Mouse (Mus musculus) midbrain, postnatal 0 days (tissue): ENCODE measurements around the gene 4933417A18Rik. TPM values are rescaled to one million over a fixed set of nuclear protein-coding genes. Genes with fewer than 3 reads are reported as not detected.
"Not testable (repeated sequence)": the region's sequence is repeated elsewhere in the genome, so short reads cannot be mapped to it uniquely, and the experiment has no call there.

Source experiments
- ATAC-seq: fragments of 200-750 bp; cut with Nextera tagmentation; 2 replicates; pipeline ENCODE4 v1.8.0; 2017; ENCODE audit warnings: moderate number of reproducible peaks, mild to moderate bottlenecking, moderate TSS enrichment, moderate library complexity; ENCODE audit not compliant: low FRiP score
- DNase-seq: peaks from one replicate; pipeline ENCODE4 v3.0.0-alpha.2; 2015; ENCODE audit warnings: low spot score
- H3K27ac ChIP-seq: fragments of 300-500 bp; sonication (generic); 2 replicates; pipeline ENCODE4 v1.5.1; 2014; ENCODE audit warnings: low read depth, mild to moderate bottlenecking, low read length, mixed read lengths
- H3K27me3 ChIP-seq: fragments of 300-500 bp; sonication (generic); 2 replicates; pipeline ENCODE4 v1.6.1; 2014; ENCODE audit warnings: low read length, control low read depth, mixed read lengths; ENCODE audit not compliant: insufficient read depth
- H3K36me3 ChIP-seq: fragments of 300-500 bp; sonication (generic); 2 replicates; pipeline ENCODE4 v1.6.1; 2014; ENCODE audit warnings: low read length, control low read depth, mixed read lengths; ENCODE audit not compliant: insufficient read depth
- H3K4me1 ChIP-seq: fragments of 300-500 bp; sonication (generic); 2 replicates; pipeline ENCODE4 v1.6.1; 2014; ENCODE audit warnings: mild to moderate bottlenecking, control low read depth, antibody characterized with exemption, low read length, mixed read lengths; ENCODE audit not compliant: insufficient read depth
- H3K4me2 ChIP-seq: fragments of 300-500 bp; sonication (generic); 2 replicates; pipeline ENCODE4 v1.6.1; 2014; ENCODE audit warnings: low read depth, mild to moderate bottlenecking, low read length, mixed read lengths; ENCODE audit not compliant: poor library complexity, severe bottlenecking
- H3K4me3 ChIP-seq: fragments of 300-500 bp; sonication (generic); 2 replicates; pipeline ENCODE4 v1.5.1; 2014; ENCODE audit warnings: low read depth, mild to moderate bottlenecking, low read length, moderate library complexity
- H3K9ac ChIP-seq: fragments of 300-500 bp; sonication (generic); replicated peaks from 2 replicates; pipeline ENCODE4 v1.6.1; 2014; ENCODE audit warnings: mild to moderate bottlenecking, low read length, moderate library complexity, mixed read lengths; ENCODE audit not compliant: poor library complexity, severe bottlenecking
- H3K9me3 ChIP-seq: fragments of 300-500 bp; sonication (generic); 2 replicates; pipeline ENCODE4 v1.6.1; 2016; ENCODE audit warnings: low read length, control low read depth
- CTCF ChIP-seq: IDR thresholded peaks from 2 replicates; pipeline ENCODE4 v1.5.1; 2016; ENCODE audit warnings: antibody characterized with exemption, mild to moderate bottlenecking
- WGBS: fragments of 180-500 bp; shearing (Covaris S2); extraction: QIAGEN DNeasy Blood & Tissue Kit; methylation state at CpG from one replicate; pipeline ENCODE4 v1.1.7; 2014; 5-methylcytosine and 5-hydroxymethylcytosine counted together
- polyA plus RNA-seq: library from polyadenylated mRNA; unstranded; fragments of >200 nt; fragmentation: Nextera tagmentation; extraction: Ambion mirVana; gene quantifications from 2 replicates; pipeline ENCODE4 v1.2.1, GENCODE M21; 2015
- total RNA-seq: library from RNA; depleted of rRNA; stranded (reverse); fragments of >200 nt; gene quantifications from 2 replicates; pipeline ENCODE4 v1.2.3, GENCODE M21; 2014

4933417A18Rik gene
- total and polyA plus RNA-seq, 2 experiments from 2014 or later, result not detected

DNA sequence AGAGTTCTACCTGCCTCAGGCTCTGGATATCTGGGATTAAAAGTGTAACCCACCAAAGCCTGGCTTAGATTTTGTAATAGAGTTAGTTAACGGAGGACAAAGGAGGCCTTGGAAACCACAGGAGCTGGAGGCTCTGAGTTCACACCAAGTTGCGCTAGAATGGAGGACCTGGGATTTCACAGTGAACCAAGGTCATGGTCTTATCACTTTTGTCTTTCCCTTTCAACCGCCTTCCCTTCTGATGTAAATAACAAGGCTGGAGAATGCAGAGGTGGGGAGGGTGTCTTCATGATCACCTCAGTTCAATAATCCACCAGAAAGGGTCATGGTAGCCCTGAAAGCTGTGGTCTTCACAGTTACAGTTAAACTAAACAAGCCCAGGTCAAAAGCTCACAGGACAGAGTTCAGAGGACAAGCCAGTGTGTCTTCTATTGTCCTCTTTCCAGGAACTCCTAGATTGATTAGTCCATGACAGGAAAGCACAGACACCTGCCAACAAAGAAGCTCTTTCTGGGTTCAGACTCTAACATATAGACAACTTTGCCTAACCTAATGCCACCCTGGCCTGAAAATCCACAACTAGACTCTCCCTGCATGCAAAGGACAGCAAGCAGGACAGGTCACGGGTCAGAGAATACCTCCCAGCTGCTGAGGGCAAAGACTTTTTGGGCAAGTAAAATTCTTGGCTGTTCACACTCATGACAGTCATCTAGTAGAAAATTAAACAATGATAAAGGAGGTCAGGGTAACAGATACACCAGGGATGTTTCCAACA is 37.0 kb downstream of the 4933417A18Rik start:
- H3K27ac ChIP-seq, result no peak overlapping the region

DNA sequence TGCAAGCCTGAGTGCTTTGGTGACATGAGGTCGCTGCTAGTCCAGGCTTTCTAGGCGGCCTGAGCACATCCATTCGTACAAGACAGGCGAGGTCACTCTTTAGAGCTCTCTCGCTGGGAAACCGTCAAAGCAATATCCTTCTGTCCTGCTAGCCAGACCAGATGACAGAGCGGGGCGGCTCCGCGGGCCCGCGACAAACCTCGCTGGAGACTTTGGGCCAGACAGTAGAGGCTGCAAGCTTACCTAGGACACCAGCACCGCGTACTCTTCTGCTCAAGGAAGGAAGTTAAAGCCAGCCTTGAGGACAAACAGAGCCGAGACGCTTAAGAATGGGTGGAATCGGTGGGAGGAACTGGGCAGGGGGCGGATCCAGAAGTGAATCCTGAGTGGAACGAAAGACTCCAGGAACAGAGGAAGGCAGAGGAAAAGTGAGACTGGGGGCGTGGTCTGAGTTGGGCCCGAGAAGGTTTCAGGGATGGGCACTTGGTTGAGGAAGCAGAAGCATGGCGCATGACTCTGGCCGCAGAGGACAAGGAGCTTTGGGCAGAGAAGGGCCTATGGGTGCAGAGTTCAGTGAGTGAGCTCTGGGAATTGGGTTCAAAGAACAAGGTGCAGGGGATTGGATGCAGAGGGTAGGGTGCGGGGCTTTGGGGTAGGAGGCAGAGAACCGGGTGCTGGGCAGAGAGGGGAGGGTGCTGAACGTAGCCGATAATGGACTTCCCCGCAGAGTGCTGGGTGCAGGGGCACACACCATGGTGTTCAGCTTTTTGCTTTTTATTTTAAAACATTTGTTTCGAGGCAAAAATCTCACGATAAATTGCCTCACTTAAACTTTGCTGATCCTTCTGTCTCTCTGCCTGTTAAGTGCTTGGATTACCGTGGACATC is 39.5 kb downstream of the 4933417A18Rik start, which contains the start of gene Eci3:
Gene Eci3 (minus strand): TSS at position 300 of the 887 bp plus-strand sequence.
- 3% methylated on average over 32 of the region's 32 CpGs for WGBS
- Histone ChIP-seq H3K9me3 (no peaks in the 10 kb centered on the region), H3K4me3 (peak within 1 kb of the TSS; percentile 41), H3K27me3 (no peaks in the 10 kb centered on the region), H3K9ac (no peak within 1 kb of the TSS), H3K27ac (no peak within 1 kb of the TSS), H3K4me1 (no peaks in the 10 kb centered on the region), H3K4me2 (peak within 1 kb of the TSS; percentile 74), H3K36me3 (no peaks in the 10 kb centered on the region)
- ATAC-seq (peak; percentile 60), DNase-seq (peak; percentile 9)
- no peak for TF ChIP-seq CTCF

More for the DNA sequence above, 37.0 kb downstream of the 4933417A18Rik start:
- Histone ChIP-seq H3K4me1 (no peaks in the 10 kb centered on the region), H3K36me3 (no peaks in the 10 kb centered on the region), H3K4me2 (no peak overlapping the region), H3K4me3 (no peak overlapping the region), H3K9ac (no peak overlapping the region), H3K9me3 (no peaks in the 10 kb centered on the region), H3K27me3 (no peaks in the 10 kb centered on the region)
- WGBS, result 93% methylated on average over 4 of the region's 4 CpGs
- no peak for TF ChIP-seq CTCF
- DNase-seq, result no peak
- no peak for ATAC-seq

- Histone ChIP-seq H3K9ac (no peak overlapping the region), H3K4me1 (no peaks in the 10 kb centered on the region), H3K4me3 (peak overlapping the region; percentile 41), H3K27me3 (no peaks in the 10 kb centered on the region), H3K4me2 (peak overlapping the region; percentile 74), H3K9me3 (no peaks in the 10 kb centered on the region), H3K27ac (no peak overlapping the region), H3K36me3 (no peaks in the 10 kb centered on the region)
- ATAC-seq (no peak), DNase-seq (peak; percentile 3)
- no peak for TF ChIP-seq CTCF
- 7% methylated on average over 14 of the region's 14 CpGs for WGBS
Observed at GRCm38 (mm10) chr13:34964419-34964818, 40.2 kb downstream of the 4933417A18Rik start.

DNA sequence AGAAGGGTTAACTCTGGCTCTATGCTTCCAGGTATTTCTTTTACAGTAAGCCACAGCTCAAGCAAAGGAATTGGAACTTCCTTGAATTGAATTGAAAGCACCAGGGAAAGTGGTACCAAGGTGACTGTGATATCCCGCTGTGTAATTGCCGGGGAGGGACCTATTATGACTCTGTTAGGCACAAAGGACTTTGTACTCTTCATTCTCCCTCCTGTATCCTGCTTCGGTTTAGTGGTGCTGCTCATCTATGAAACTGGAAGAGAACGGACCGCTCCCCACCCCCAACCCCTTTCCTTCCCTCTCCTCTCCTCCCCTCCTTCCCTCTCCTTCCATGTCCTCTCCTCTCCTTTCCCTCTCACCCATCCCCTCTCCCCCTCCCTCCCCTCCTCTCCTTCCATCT is 40.7 kb downstream of the 4933417A18Rik start:
- ATAC-seq (no peak), DNase-seq (peak; percentile 2)
- Histone ChIP-seq H3K9me3 (no peaks in the 10 kb centered on the region), H3K36me3 (no peaks in the 10 kb centered on the region), H3K27me3 (no peaks in the 10 kb centered on the region), H3K9ac (no peak overlapping the region), H3K4me1 (no peaks in the 10 kb centered on the region), H3K27ac (no peak overlapping the region), H3K4me3 (peak overlapping the region; percentile 41), H3K4me2 (peak overlapping the region; percentile 74)
- WGBS, result 9% methylated on average over 5 of the region's 5 CpGs
- no peak for TF ChIP-seq CTCF

DNA sequence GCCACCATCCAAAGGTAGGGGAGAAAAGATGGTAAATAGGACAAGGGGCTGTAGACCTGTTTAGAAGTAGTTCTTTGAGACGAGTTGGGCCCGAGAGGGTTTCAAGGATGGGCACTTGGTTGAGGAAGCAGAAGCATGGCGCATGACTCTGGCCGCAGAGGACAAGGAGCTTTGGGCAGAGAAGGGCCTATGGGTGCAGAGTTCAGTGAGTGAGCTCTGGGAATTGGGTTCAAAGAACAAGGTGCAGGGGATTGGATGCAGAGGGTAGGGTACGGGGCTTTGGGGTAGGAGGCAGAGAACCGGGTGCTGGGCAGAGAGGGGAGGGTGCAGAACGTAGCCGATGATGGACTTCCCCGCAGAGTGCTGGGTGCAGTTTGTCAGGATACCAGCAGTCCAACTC is 41.4 kb downstream of the 4933417A18Rik start:
- not testable (repeated sequence) for H3K4me1 ChIP-seq, H3K27me3 ChIP-seq, H3K9me3 ChIP-seq, ATAC-seq, H3K4me3 ChIP-seq, H3K36me3 ChIP-seq, H3K9ac ChIP-seq, DNase-seq, H3K4me2 ChIP-seq, H3K27ac ChIP-seq
- 79% methylated on average over 9 of the region's 9 CpGs for WGBS

DNA sequence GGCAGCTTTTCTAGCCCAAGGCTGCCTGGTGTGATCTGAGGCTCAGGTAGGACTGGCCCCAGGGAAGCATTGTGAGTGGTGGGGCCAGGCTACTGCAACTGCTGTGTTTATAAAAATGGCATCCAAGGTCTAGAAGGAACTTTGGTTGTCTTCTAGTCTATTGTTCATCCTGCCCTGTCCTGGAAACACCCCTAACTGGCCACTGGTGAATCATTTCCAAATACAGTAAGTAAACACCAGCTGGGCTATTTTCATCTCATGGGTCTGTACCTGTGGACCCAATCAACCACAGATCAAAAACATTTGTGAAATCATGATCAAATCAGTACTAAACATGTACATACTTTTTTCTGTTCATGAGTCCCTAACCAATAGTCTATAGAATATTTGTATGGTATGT is 48.2 kb downstream of the 4933417A18Rik start:
- ATAC-seq, DNase-seq, H3K4me1 ChIP-seq, H3K4me2 ChIP-seq, H3K27ac ChIP-seq, H3K9me3 ChIP-seq, H3K27me3 ChIP-seq, H3K9ac ChIP-seq, H3K36me3 ChIP-seq, H3K4me3 ChIP-seq: not testable (repeated sequence)
